Mouse (Mus musculus): ENCODE results near the gene Cspg5. TPM values are rescaled to one million over a fixed set of nuclear protein-coding genes. Genes with fewer than 3 reads are reported as not detected.

Cspg5 gene
- polyA plus RNA-seq, 1 experiment from 2014 or later: 0.66 TPM

DNA sequence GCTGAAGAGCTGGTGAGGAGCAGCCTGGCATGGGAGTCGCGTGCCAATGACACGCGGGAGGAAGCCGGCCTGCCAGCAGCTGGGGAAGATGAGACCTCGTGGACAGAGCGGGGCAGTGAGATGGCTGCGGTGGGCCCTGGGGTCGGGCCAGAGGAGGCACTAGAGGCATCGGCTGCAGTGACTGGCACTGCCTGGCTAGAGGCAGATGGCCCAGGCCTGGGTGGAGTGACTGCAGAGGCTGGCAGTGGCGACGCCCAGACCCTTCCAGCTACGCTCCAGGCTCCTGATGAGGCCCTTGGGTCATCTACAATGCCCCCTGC lies 2.7 kb downstream of the Cspg5 start:
- Histone ChIP-seq H3K27ac (ENCODE audit: low read depth, low read length) (no peak overlapping the region), H3K36me3 (ENCODE audit: control insufficient read depth, insufficient read depth, low read length) (no peaks in the 10 kb centered on the region), H3K4me3 (ENCODE audit: low read depth, low read length) (peak overlapping the region; percentile 74), H3K9ac (ENCODE audit: low read depth, low read length) (peak overlapping the region; percentile 54; the same call in 1 of the 2 replicates), H3K4me2 (peak overlapping the region; percentile 95), H3K9me3 (replicated peaks; ENCODE audit: control insufficient read depth, low read length) (no peaks in the 10 kb centered on the region), H3K4me1 (ENCODE audit: control insufficient read depth, insufficient read depth, low read length) (peaks cover 18% of the 10 kb centered on the region), H3K27me3 (ENCODE audit: control insufficient read depth, insufficient read depth, low read length) (peaks cover 30% of the 10 kb centered on the region)
- WGBS (ENCODE audit: insufficient replicate concordance): 43% methylated on average over 12 of the region's 13 CpGs
- peak; percentile 15; the same call in 1 of the 2 replicates for ATAC-seq (replicated peaks; ENCODE audit: insufficient number of reproducible peaks, low FRiP score, low TSS enrichment)

DNA sequence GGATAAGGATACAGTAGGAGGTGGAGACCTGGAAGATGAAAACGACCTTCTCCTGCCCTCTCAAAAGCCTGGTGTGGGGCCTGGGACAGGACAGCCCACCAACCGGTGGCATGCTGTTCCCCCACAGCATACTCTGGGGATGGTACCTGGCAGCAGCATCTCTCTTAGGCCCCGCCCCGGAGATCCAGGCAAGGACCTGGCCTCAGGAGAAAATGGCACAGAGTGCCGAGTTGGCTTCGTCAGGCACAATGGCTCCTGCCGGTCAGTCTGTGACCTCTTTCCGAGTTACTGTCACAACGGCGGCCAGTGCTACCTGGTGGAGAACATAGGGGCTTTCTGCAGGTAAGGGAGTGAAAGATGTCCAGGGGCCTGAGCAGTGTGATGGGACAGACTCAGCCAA lies 3.5 kb downstream of the Cspg5 start:
- H3K36me3 ChIP-seq (ENCODE audit: control insufficient read depth, insufficient read depth, low read length): no peaks in the 10 kb centered on the region
- H3K9ac ChIP-seq (ENCODE audit: low read depth, low read length): no peak overlapping the region
- no peak overlapping the region for H3K4me2 ChIP-seq
- ATAC-seq (replicated peaks; ENCODE audit: insufficient number of reproducible peaks, low FRiP score, low TSS enrichment): no peak
- no peak overlapping the region for H3K27ac ChIP-seq (ENCODE audit: low read depth, low read length)
- WGBS (ENCODE audit: insufficient replicate concordance): 73% methylated on average over 10 of the region's 10 CpGs
- peaks cover 30% of the 10 kb centered on the region for H3K27me3 ChIP-seq (ENCODE audit: control insufficient read depth, insufficient read depth, low read length)
- H3K4me3 ChIP-seq (ENCODE audit: low read depth, low read length): no peak overlapping the region
- H3K9me3 ChIP-seq (replicated peaks; ENCODE audit: control insufficient read depth, low read length): no peaks in the 10 kb centered on the region
- peaks cover 18% of the 10 kb centered on the region for H3K4me1 ChIP-seq (ENCODE audit: control insufficient read depth, insufficient read depth, low read length)

DNA sequence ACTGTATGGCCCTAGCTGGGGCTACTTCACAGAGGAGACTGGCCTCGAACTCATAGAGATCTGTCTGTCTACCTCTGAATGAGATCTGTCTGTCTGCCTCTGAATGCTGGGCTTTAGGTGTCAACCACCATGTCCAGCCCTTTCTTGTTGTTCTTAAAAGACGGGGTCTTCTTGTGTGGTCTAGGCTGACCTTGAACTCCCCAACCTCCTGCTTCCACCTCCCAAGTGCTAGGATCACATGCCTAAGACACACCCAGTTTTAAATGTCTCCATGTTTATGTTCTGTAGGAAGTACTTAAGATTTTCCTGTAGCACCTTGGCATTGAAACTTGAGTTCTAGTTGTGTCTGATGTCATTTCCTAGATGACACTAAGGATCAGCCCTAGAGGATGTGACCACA lies 5.3 kb downstream of the Cspg5 start:
- no peaks in the 10 kb centered on the region for H3K9me3 ChIP-seq (replicated peaks; ENCODE audit: control insufficient read depth, low read length)
- no peak overlapping the region for H3K4me2 ChIP-seq
- peaks cover 18% of the 10 kb centered on the region for H3K4me1 ChIP-seq (ENCODE audit: control insufficient read depth, insufficient read depth, low read length)
- no peak overlapping the region for H3K4me3 ChIP-seq (ENCODE audit: low read depth, low read length)
- H3K27ac ChIP-seq (ENCODE audit: low read depth, low read length): no peak overlapping the region
- no peak for ATAC-seq (replicated peaks; ENCODE audit: insufficient number of reproducible peaks, low FRiP score, low TSS enrichment)
- H3K36me3 ChIP-seq (ENCODE audit: control insufficient read depth, insufficient read depth, low read length): no peaks in the 10 kb centered on the region
- no peak overlapping the region for H3K9ac ChIP-seq (ENCODE audit: low read depth, low read length)
- WGBS (ENCODE audit: insufficient replicate concordance): 78% methylated on average over 2 of the region's 2 CpGs
- peaks cover 25% of the 10 kb centered on the region for H3K27me3 ChIP-seq (ENCODE audit: control insufficient read depth, insufficient read depth, low read length)

DNA sequence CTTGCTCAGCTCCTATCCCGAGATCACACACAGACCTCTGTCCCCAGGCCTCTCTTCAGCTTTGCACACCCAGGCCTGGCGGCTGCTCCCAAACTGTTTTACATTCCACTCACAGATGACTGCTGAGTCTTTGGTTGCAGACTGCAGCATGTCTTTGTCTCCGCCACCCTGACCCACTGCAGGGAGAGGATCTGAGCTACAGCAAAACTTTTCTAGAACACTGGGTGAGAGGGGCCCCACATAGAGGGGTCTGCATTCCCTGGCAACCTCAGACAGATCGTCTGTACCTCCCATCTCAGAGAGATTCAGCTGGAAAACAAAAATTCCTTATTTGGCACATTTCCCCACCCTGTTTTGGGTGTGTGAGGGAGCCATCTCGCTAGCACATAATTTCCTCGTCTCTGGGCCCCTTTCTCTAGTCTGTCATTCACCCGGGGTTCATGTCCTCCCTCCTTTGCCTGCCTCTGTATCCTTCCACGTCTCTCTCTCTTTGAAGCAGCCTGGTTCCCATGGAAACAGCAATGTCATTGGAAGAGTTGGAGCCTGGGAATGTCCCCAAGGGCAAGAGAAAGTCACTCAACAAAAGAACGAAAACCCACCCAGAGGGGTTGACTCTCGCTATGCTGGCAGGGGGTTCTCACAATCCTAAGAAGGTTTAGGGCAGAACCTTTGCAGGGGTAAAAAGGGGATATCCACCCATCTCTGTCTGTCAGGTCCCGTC lies 6.4 kb downstream of the Cspg5 start:
- Histone ChIP-seq H3K27ac (ENCODE audit: low read depth, low read length) (no peak overlapping the region), H3K27me3 (ENCODE audit: control insufficient read depth, insufficient read depth, low read length) (peaks cover 16% of the 10 kb centered on the region), H3K4me3 (ENCODE audit: low read depth, low read length) (no peak overlapping the region), H3K4me2 (peak overlapping the region; percentile 39), H3K9me3 (replicated peaks; ENCODE audit: control insufficient read depth, low read length) (no peaks in the 10 kb centered on the region), H3K9ac (ENCODE audit: low read depth, low read length) (peak overlapping the region; percentile 46; the same call in 1 of the 2 replicates), H3K4me1 (ENCODE audit: control insufficient read depth, insufficient read depth, low read length) (peaks cover 14% of the 10 kb centered on the region), H3K36me3 (ENCODE audit: control insufficient read depth, insufficient read depth, low read length) (no peaks in the 10 kb centered on the region)
- ATAC-seq (replicated peaks; ENCODE audit: insufficient number of reproducible peaks, low FRiP score, low TSS enrichment): no peak
- 30% methylated on average over 11 of the region's 11 CpGs for WGBS (ENCODE audit: insufficient replicate concordance)

GRCm38 (mm10) chr9:110250776-110251175 lies 7.2 kb downstream of the Cspg5 start:
- WGBS (ENCODE audit: insufficient replicate concordance): 85% methylated on average over 14 of the region's 14 CpGs
- H3K4me3 ChIP-seq (ENCODE audit: low read depth, low read length): no peak overlapping the region
- H3K4me2 ChIP-seq: no peak overlapping the region

DNA sequence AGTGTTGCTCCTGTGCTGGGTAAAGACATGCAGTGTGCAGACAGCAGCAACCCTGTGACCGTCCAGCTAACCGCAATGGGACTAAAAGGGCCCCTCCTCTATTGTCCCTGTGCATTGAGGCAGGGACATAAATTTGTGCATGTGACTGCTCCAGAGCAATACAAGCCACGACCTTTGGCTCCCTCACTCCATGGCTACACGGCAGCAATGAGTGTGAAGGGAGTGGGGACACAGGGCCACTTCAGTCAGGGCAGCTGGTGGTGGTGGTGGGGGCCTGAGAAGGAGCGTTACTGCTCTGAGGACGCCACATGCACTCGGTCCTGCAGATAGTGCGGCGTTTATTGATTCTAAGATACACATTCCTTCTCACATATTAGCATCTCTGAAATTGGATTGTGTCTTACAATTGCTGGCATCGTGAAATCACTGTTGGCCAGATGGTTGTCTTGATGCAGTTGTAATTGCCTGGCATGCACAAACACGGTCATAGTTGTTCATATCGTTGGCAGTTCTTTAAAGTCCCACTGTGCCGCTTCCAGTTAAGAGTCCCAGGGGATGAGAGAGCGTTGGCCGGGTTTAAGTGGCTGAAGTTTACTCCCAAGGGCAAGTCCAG lies 11.9 kb downstream of the Cspg5 start:
- 79% methylated on average over 15 of the region's 15 CpGs for WGBS (ENCODE audit: insufficient replicate concordance)
- no peaks in the 10 kb centered on the region for H3K27me3 ChIP-seq (ENCODE audit: control insufficient read depth, insufficient read depth, low read length)
- H3K4me2 ChIP-seq: no peak overlapping the region
- H3K4me1 ChIP-seq (ENCODE audit: control insufficient read depth, insufficient read depth, low read length): no peaks in the 10 kb centered on the region
- H3K4me3 ChIP-seq (ENCODE audit: low read depth, low read length): no peak overlapping the region
- H3K36me3 ChIP-seq (ENCODE audit: control insufficient read depth, insufficient read depth, low read length): no peaks in the 10 kb centered on the region
- H3K9me3 ChIP-seq (replicated peaks; ENCODE audit: control insufficient read depth, low read length): no peaks in the 10 kb centered on the region; the same call in 1 of the 2 replicates
- H3K27ac ChIP-seq (ENCODE audit: low read depth, low read length): no peak overlapping the region
- no peak for ATAC-seq (replicated peaks; ENCODE audit: insufficient number of reproducible peaks, low FRiP score, low TSS enrichment)
- no peak overlapping the region for H3K9ac ChIP-seq (ENCODE audit: low read depth, low read length)

More at GRCm38 (mm10) chr9:110250776-110251175, 7.2 kb downstream of the Cspg5 start:
- H3K9ac ChIP-seq (ENCODE audit: low read depth, low read length): no peak overlapping the region
- H3K9me3 ChIP-seq (replicated peaks; ENCODE audit: control insufficient read depth, low read length): no peaks in the 10 kb centered on the region
- ATAC-seq (replicated peaks; ENCODE audit: insufficient number of reproducible peaks, low FRiP score, low TSS enrichment): no peak
- no peaks in the 10 kb centered on the region for H3K36me3 ChIP-seq (ENCODE audit: control insufficient read depth, insufficient read depth, low read length)
- peaks cover 8% of the 10 kb centered on the region for H3K27me3 ChIP-seq (ENCODE audit: control insufficient read depth, insufficient read depth, low read length)
- no peak overlapping the region for H3K27ac ChIP-seq (ENCODE audit: low read depth, low read length)
- H3K4me1 ChIP-seq (ENCODE audit: control insufficient read depth, insufficient read depth, low read length): peaks cover 13% of the 10 kb centered on the region

GRCm38 (mm10) chr9:110258646-110259045 lies 15.1 kb downstream of the Cspg5 start:
- no peaks in the 10 kb centered on the region; the same call in 1 of the 2 replicates for H3K9me3 ChIP-seq (replicated peaks; ENCODE audit: control insufficient read depth, low read length)
- no peak for ATAC-seq (replicated peaks; ENCODE audit: insufficient number of reproducible peaks, low FRiP score, low TSS enrichment)
- no peaks in the 10 kb centered on the region for H3K36me3 ChIP-seq (ENCODE audit: control insufficient read depth, insufficient read depth, low read length)
- 61% methylated on average over 6 of the region's 6 CpGs for whole genome bisulfite sequencing (ENCODE audit: insufficient replicate concordance)
- no peak overlapping the region for H3K9ac ChIP-seq (ENCODE audit: low read depth, low read length)
- no peak overlapping the region for H3K27ac ChIP-seq (ENCODE audit: low read depth, low read length)
- H3K27me3 ChIP-seq (ENCODE audit: control insufficient read depth, insufficient read depth, low read length): no peaks in the 10 kb centered on the region
- no peaks in the 10 kb centered on the region for H3K4me1 ChIP-seq (ENCODE audit: control insufficient read depth, insufficient read depth, low read length)
- no peak overlapping the region for H3K4me2 ChIP-seq
- H3K4me3 ChIP-seq (ENCODE audit: low read depth, low read length): no peak overlapping the region

DNA sequence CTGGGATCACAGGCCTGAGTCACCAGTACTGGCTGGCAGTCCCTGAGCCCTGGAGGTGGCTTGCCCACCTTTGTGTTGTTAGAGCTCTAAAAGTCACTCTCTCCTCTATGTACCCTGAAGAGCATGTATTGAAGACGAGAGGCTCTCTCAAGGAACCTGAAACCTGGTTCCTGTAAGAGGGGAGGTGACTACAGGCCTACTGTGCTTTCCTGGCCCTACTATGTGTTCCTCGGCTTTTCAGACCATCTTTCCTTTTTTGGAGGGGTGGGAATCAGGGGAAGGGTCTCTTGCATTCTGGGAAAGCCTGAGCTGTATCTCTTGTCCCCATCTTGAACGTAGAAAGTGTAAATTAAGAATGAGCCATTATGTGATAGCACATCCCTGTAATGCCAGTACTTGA lies 15.5 kb downstream of the Cspg5 start:
- no peaks in the 10 kb centered on the region for H3K36me3 ChIP-seq (ENCODE audit: control insufficient read depth, insufficient read depth, low read length)
- H3K4me1 ChIP-seq (ENCODE audit: control insufficient read depth, insufficient read depth, low read length): no peaks in the 10 kb centered on the region
- ATAC-seq (replicated peaks; ENCODE audit: insufficient number of reproducible peaks, low FRiP score, low TSS enrichment): no peak
- no peaks in the 10 kb centered on the region for H3K27me3 ChIP-seq (ENCODE audit: control insufficient read depth, insufficient read depth, low read length)
- 71% methylated on average over 3 of the region's 3 CpGs for WGBS (ENCODE audit: insufficient replicate concordance)
- no peak overlapping the region for H3K4me3 ChIP-seq (ENCODE audit: low read depth, low read length)
- no peak overlapping the region for H3K4me2 ChIP-seq
- H3K27ac ChIP-seq (ENCODE audit: low read depth, low read length): no peak overlapping the region
- no peak overlapping the region for H3K9ac ChIP-seq (ENCODE audit: low read depth, low read length)
- no peaks in the 10 kb centered on the region; the same call in 1 of the 2 replicates for H3K9me3 ChIP-seq (replicated peaks; ENCODE audit: control insufficient read depth, low read length)

GRCm38 (mm10) chr9:110263181-110263580 lies 19.6 kb downstream of the Cspg5 start:
- no peak for ATAC-seq (replicated peaks; ENCODE audit: insufficient number of reproducible peaks, low FRiP score, low TSS enrichment)
- 89% methylated on average over 8 of the region's 8 CpGs for WGBS (ENCODE audit: insufficient replicate concordance)

More at GRCm38 (mm10) chr9:110263181-110263580, 19.6 kb downstream of the Cspg5 start:
- H3K27ac ChIP-seq (ENCODE audit: low read depth, low read length): no peak overlapping the region
- H3K27me3 ChIP-seq (ENCODE audit: control insufficient read depth, insufficient read depth, low read length): no peaks in the 10 kb centered on the region
- H3K4me3 ChIP-seq (ENCODE audit: low read depth, low read length): no peak overlapping the region
- no peaks in the 10 kb centered on the region; the same call in 1 of the 2 replicates for H3K9me3 ChIP-seq (replicated peaks; ENCODE audit: control insufficient read depth, low read length)
- H3K36me3 ChIP-seq (ENCODE audit: control insufficient read depth, insufficient read depth, low read length): no peaks in the 10 kb centered on the region
- H3K4me1 ChIP-seq (ENCODE audit: control insufficient read depth, insufficient read depth, low read length): no peaks in the 10 kb centered on the region
- H3K4me2 ChIP-seq: no peak overlapping the region
- H3K9ac ChIP-seq (ENCODE audit: low read depth, low read length): no peak overlapping the region

Data from heart, embryonic 11.5 days (tissue).